Mouse (Mus musculus) layer of hippocampus, postnatal 14 days (tissue): ENCODE data around the gene Bdh2. TPM values are rescaled to one million over a fixed set of nuclear protein-coding genes. Genes with fewer than 3 reads are reported as not detected.

Experiments
- DNase-seq, 2 experiments: peaks; one replicate each; pipeline ENCODE4 v3.0.0; 2021 to 2022; ENCODE audit warnings: low spot score in 2 of 2, mixed read lengths in 1 of 2
- long read RNA-seq, 2 experiments: library from polyadenylated mRNA; stranded (forward); transcript quantifications; one replicate each; pipeline ENCODE4 v2.0.0; 2021
- total RNA-seq, 2 experiments: library from RNA; stranded (reverse); gene quantifications; 2 replicates each; pipeline ENCODE4 v1.2.3; 2021

Bdh2 gene
- 1 to 10 TPM; 2.3 to 3.8 TPM for total RNA-seq
- long read RNA-seq, experiment 1, partial matches to known transcripts: 0 of 2 reads
- long read RNA-seq, experiment 1, other reads (novel, unspliced or antisense): 0 of 2 reads
- long read RNA-seq, experiment 2, transcript Bdh2-202 (10 exons, 1,172 nt): major isoform, 5 of 8 reads
- long read RNA-seq, experiment 2, partial matches to known transcripts: 0 of 8 reads
- long read RNA-seq, experiment 2, other reads (novel, unspliced or antisense): 0 of 8 reads

- DNase-seq: peak; percentile 76 to 87
Measured at GRCm38 (mm10) chr3:135280669-135281415, at the start of gene Bdh2. TSS of gene Bdh2 (plus strand) at chr3:135281221.

GRCm38 (mm10) chr3:135232058-135232457 is 49.0 kb upstream of the Bdh2 start:
- no peak for DNase-seq

GRCm38 (mm10) chr3:135232462-135232861 is 48.6 kb upstream of the Bdh2 start:
- DNase-seq: no peak

- no peak for DNase-seq
Measured at GRCm38 (mm10) chr3:135245733-135246132, 35.3 kb upstream of the Bdh2 start.

- DNase-seq: no peak
Measured at GRCm38 (mm10) chr3:135246828-135247227, 34.2 kb upstream of the Bdh2 start.

- DNase-seq: no peak
Measured at GRCm38 (mm10) chr3:135249104-135249503, 31.9 kb upstream of the Bdh2 start.

GRCm38 (mm10) chr3:135251825-135252224 is 29.2 kb upstream of the Bdh2 start:
- DNase-seq: no peak

- DNase-seq: no peak
Measured at GRCm38 (mm10) chr3:135254784-135255183, 26.2 kb upstream of the Bdh2 start.

GRCm38 (mm10) chr3:135258919-135259318 is 22.1 kb upstream of the Bdh2 start:
- DNase-seq: no peak

- no peak for DNase-seq
Measured at GRCm38 (mm10) chr3:135260233-135260632, 20.8 kb upstream of the Bdh2 start.

GRCm38 (mm10) chr3:135268616-135269015 is 12.4 kb upstream of the Bdh2 start:
- DNase-seq: no peak

GRCm38 (mm10) chr3:135269391-135269990 is 11.5 kb upstream of the Bdh2 start:
- DNase-seq: no peak

- DNase-seq: no peak
Measured at GRCm38 (mm10) chr3:135272627-135273026, 8.4 kb upstream of the Bdh2 start.

- DNase-seq: no peak
Measured at GRCm38 (mm10) chr3:135273047-135273446, 8.0 kb upstream of the Bdh2 start.

GRCm38 (mm10) chr3:135280160-135280559 is 861 bp upstream of the Bdh2 start:
- no peak for DNase-seq

GRCm38 (mm10) chr3:135281701-135282100 is 680 bp downstream of the Bdh2 start:
- DNase-seq: no peak

GRCm38 (mm10) chr3:135285256-135285655 is 4.2 kb downstream of the Bdh2 start:
- DNase-seq: no peak

- no peak for DNase-seq
Measured at GRCm38 (mm10) chr3:135285807-135286206, 4.8 kb downstream of the Bdh2 start.

GRCm38 (mm10) chr3:135288138-135288750 is 7.2 kb downstream of the Bdh2 start:
- DNase-seq: no peak

GRCm38 (mm10) chr3:135289148-135289547 is 8.1 kb downstream of the Bdh2 start:
- DNase-seq: no peak

GRCm38 (mm10) chr3:135290249-135290894 is 9.4 kb downstream of the Bdh2 start:
- peak; percentile 50 to 70 for DNase-seq
